Mouse (Mus musculus) liver, adult 2 months (tissue): ENCODE results near the gene Ehbp1.

Experiments
- CTCF ChIP-seq: fragments of 200-500 bp; IDR thresholded peaks from 2 replicates; pipeline ENCODE4 v1.5.1; 2011; ENCODE audit warnings: low read depth, low read length, control low read depth
- POLR2A ChIP-seq: fragments of 200-500 bp; IDR thresholded peaks from 2 replicates; pipeline ENCODE4 v1.6.1; 2011; ENCODE audit warnings: low read length, control low read depth; ENCODE audit not compliant: insufficient read depth; ENCODE audit errors: extremely low read depth

DNA sequence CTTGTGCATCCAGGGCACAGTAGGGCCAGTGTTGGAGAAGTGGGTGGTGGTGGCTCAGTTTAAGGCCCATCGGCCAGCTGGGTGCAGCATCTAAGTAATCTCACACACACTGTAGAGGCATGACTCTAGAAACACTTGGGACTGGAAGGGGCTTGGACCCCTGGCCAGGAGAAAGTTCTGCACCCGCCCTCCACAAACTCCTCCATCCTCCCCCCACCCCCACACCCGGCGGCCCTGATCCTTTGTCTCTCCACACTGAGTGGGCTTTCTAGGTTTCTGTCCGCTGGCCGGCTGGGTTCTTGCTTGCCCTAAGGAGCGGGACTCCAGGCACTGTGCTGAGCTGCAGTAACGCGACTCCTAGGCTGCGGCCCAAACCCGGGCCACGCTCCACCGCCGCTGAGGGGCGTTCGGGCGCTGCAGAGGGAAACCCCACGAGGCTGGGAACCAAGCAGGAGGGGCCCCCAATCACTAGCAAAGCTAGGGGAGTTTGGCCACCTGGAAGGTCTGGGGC lies 337.7 kb downstream of the Ehbp1 start:
- TF ChIP-seq CTCF (no peak), POLR2A (no peak)
